Mouse (Mus musculus) myocyte (in vitro differentiated cells): Measurements from ENCODE around the gene Slc23a2.

Experiments used
- E2F4 ChIP-seq: IDR thresholded peaks from one replicate; pipeline ENCODE4 v1.6.1; 2011; ENCODE audit warnings: mild to moderate bottlenecking, control low read depth, moderate library complexity; ENCODE audit not compliant: insufficient read depth
- MAX ChIP-seq: IDR thresholded peaks from one replicate; pipeline ENCODE4 v1.6.1; 2011; ENCODE audit warnings: low read depth, mild to moderate bottlenecking, control low read depth
- MYOD1 ChIP-seq, 3 experiments: IDR thresholded peaks; one replicate each; pipeline ENCODE4 v1.6.1; 2011; ENCODE audit warnings: control low read depth in 2 of 3, low read depth in 2 of 3, mild to moderate bottlenecking in 2 of 3, moderate library complexity in 1 of 3; ENCODE audit not compliant: insufficient read length in 2 of 3, control insufficient read depth in 1 of 3
- MYOG ChIP-seq, 3 experiments: IDR thresholded peaks; one replicate each; pipeline ENCODE4 v1.6.1; 2011; ENCODE audit warnings: control low read depth in 2 of 3, low read depth in 2 of 3, mild to moderate bottlenecking in 2 of 3; ENCODE audit not compliant: insufficient read length in 2 of 3, control insufficient read depth in 1 of 3, insufficient read depth in 1 of 3
- POLR2A ChIP-seq: IDR thresholded peaks from one replicate; pipeline ENCODE4 v1.6.1; 2011; ENCODE audit warnings: low read depth, mild to moderate bottlenecking, control low read depth, moderate library complexity; ENCODE audit not compliant: insufficient read length
- USF1 ChIP-seq: IDR thresholded peaks from one replicate; pipeline ENCODE4 v1.6.1; 2011; ENCODE audit warnings: low read depth, mild to moderate bottlenecking, control low read depth, moderate library complexity

GRCm38 (mm10) chr2:132024028-132024427, 120.9 kb downstream of the Slc23a2 start:
- TF ChIP-seq E2F4 (no peak), MYOD1 (IDR thresholded peaks at IDR 0.05; ENCODE audit: control insufficient read depth in 1 of 3, insufficient read length in 2 of 3, low read depth in 2 of 3) (peak in 2 of 3 experiments; percentile 18 to 51), MAX (no peak), POLR2A (no peak), USF1 (no peak), MYOG (IDR thresholded peaks at IDR 0.05; ENCODE audit: control insufficient read depth in 1 of 3, insufficient read depth in 1 of 3, insufficient read length in 2 of 3, low read depth in 2 of 3) (peak in 1 of 3 experiments; percentile 34)
